Mouse (Mus musculus): ENCODE results near the gene Nab2. TPM values are rescaled to one million over a fixed set of nuclear protein-coding genes. Genes with fewer than 3 reads are reported as not detected.

The Nab2 gene
- polyA plus RNA-seq, 1 experiment: 40.3 TPM

DNA sequence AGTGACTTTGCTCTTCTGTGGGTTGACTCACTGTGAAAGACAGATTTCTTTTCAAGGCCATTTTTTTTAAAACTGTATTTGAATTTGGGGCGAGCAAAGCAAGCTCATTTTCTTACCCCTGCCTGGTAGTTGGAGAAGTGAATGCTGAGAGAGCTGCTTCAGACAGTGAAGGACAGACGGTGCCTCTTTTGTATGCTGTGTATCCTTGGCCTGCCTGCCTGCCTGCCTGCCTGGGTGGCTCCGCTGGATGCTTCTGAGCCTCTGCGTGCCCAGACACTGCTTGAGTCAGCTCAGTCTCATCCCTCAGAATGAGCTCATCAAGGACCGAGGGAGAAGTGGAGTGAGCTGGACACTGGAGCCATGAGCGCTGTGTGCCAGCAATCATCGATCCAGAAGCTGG, 30.6 kb upstream of the Nab2 start:
- H3K4me3 ChIP-seq (ENCODE audit: insufficient read depth, low read length): no peak overlapping the region

DNA sequence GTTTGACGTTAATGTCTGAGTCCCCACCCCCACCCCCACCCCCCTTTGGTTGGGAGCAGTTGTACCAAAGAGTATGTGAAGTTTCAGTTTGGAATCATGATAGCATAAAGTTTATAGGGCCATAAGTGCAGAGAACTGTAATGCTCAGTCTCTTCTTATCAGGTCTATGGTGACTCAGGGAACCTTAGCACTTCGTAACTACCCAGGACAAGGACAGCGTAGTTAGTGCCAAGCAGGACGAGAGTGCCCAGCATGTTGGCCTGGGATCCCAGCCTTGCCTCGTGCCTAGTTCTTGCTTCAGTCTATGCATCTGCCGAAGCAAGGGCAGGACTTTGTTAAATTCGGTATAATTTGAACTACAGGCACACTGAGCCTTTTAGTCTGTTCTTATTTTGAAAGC, 27.4 kb upstream of the Nab2 start:
- no peak overlapping the region for H3K4me3 ChIP-seq (ENCODE audit: insufficient read depth, low read length)
- TF ChIP-seq CTCF (IDR thresholded peaks at IDR 0.05; ENCODE audit: extremely low read depth, insufficient read depth, low read length) (no peak), POLR2A (IDR thresholded peaks at IDR 0.05; ENCODE audit: extremely low read depth, insufficient read depth, low read length) (no peak)
- no peaks in the 10 kb centered on the region for H3K4me1 ChIP-seq (ENCODE audit: control insufficient read depth, insufficient read depth, low read length)
- no peak overlapping the region for H3K27ac ChIP-seq (ENCODE audit: insufficient read depth, low read length)

More for the DNA sequence above, 30.6 kb upstream of the Nab2 start:
- Histone ChIP-seq H3K27ac (ENCODE audit: insufficient read depth, low read length) (no peak overlapping the region), H3K4me1 (ENCODE audit: control insufficient read depth, insufficient read depth, low read length) (no peaks in the 10 kb centered on the region)
- TF ChIP-seq POLR2A (IDR thresholded peaks at IDR 0.05; ENCODE audit: extremely low read depth, insufficient read depth, low read length) (no peak), CTCF (IDR thresholded peaks at IDR 0.05; ENCODE audit: extremely low read depth, insufficient read depth, low read length) (no peak)

DNA sequence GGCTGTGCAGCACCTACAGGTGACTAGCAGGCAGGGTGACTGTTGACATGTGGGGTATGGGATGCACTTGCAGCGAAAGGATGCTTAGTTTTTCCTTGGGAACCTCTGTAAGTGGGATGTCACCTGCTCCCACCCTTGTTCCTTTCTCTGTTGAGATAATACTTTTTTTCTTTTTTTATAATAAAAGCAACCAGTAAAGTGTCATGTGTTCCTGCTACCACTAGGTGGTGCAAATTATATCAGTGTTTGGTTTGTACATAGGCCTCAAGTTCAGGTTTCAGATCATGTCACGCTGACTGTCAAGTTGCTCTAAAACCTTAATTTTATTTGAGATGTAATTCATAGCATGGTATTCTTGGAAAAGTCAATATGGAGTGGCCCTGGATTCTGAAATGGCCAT, 26.3 kb upstream of the Nab2 start:
- TF ChIP-seq POLR2A (IDR thresholded peaks at IDR 0.05; ENCODE audit: extremely low read depth, insufficient read depth, low read length) (no peak), CTCF (IDR thresholded peaks at IDR 0.05; ENCODE audit: extremely low read depth, insufficient read depth, low read length) (peak; percentile 28; the same call in 1 of the 2 replicates)
- Histone ChIP-seq H3K4me1 (ENCODE audit: control insufficient read depth, insufficient read depth, low read length) (no peaks in the 10 kb centered on the region), H3K4me3 (ENCODE audit: insufficient read depth, low read length) (no peak overlapping the region), H3K27ac (ENCODE audit: insufficient read depth, low read length) (no peak overlapping the region)

DNA sequence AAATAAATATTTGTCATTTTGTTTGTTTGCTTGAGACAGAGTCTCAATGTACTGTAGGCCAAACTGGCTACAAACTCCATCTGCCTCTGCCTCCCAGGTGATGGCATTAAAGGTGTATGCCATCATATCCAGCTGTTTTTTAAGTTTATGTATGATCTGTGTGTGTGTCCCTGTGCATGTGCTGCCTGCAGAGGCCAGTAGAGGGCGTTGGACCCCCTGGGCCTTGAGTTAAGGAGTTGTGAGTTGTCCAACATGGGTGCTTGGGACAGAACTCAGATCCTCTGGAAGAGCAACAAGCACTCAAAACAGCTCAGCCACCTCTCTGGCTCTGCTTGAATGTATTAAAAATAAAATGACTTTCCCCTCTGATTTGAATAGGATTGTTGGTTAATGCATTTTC, 22.7 kb upstream of the Nab2 start:
- Histone ChIP-seq H3K4me1 (ENCODE audit: control insufficient read depth, insufficient read depth, low read length) (no peaks in the 10 kb centered on the region), H3K27ac (ENCODE audit: insufficient read depth, low read length) (no peak overlapping the region), H3K4me3 (ENCODE audit: insufficient read depth, low read length) (no peak overlapping the region)
- no peak for TF ChIP-seq POLR2A (IDR thresholded peaks at IDR 0.05; ENCODE audit: extremely low read depth, insufficient read depth, low read length)
- TF ChIP-seq CTCF (IDR thresholded peaks at IDR 0.05; ENCODE audit: extremely low read depth, insufficient read depth, low read length): no peak

DNA sequence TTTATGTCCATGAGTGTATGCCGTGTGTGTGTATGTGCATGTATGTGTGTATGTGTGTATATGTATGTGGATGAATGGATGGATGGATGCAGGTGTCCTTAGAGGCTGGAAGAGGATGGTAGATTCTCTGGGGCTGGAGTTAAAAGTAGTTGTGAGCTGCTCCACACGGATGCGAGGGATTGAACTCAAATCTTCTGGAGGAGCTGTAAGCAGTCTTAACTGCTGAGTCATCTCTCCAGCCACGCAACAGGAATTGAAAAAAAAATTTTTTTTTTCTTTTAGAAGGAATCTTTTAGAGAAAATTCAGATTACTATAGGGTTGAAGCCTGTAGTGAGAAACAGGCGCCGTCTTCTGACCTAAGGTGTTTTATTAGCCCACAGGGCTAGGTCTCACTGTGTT, 14.5 kb upstream of the Nab2 start:
- H3K27ac ChIP-seq (ENCODE audit: insufficient read depth, low read length): no peak overlapping the region
- TF ChIP-seq POLR2A (IDR thresholded peaks at IDR 0.05; ENCODE audit: extremely low read depth, insufficient read depth, low read length): no peak
- no peak for TF ChIP-seq CTCF (IDR thresholded peaks at IDR 0.05; ENCODE audit: extremely low read depth, insufficient read depth, low read length)

DNA sequence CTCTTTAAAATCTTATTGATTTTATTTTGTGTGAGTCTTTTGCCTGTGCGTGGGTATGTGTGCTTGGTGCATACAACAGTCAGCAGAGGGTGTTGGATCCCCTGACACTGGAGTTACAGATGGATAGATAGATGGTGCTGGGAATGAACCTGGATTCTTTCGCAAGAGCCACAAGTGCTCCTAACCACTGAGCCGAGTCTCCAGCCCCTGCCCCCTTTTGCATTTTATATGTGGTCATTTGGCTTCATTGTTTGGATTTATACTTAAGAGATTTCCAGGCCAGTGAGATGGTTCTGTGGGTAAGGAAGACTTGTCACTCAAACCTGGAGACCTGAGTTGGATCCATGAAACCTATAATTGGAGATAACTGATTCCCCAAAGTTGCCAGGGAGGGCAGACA, 11.5 kb upstream of the Nab2 start:
- Histone ChIP-seq H3K4me3 (ENCODE audit: insufficient read depth, low read length) (no peak overlapping the region), H3K27ac (ENCODE audit: insufficient read depth, low read length) (no peak overlapping the region), H3K4me1 (ENCODE audit: control insufficient read depth, insufficient read depth, low read length) (no peaks in the 10 kb centered on the region)
- TF ChIP-seq CTCF (IDR thresholded peaks at IDR 0.05; ENCODE audit: extremely low read depth, insufficient read depth, low read length): no peak
- TF ChIP-seq POLR2A (IDR thresholded peaks at IDR 0.05; ENCODE audit: extremely low read depth, insufficient read depth, low read length): no peak

More for the DNA sequence above, 14.5 kb upstream of the Nab2 start:
- Histone ChIP-seq H3K4me3 (ENCODE audit: insufficient read depth, low read length) (no peak overlapping the region), H3K4me1 (ENCODE audit: control insufficient read depth, insufficient read depth, low read length) (no peaks in the 10 kb centered on the region)

DNA sequence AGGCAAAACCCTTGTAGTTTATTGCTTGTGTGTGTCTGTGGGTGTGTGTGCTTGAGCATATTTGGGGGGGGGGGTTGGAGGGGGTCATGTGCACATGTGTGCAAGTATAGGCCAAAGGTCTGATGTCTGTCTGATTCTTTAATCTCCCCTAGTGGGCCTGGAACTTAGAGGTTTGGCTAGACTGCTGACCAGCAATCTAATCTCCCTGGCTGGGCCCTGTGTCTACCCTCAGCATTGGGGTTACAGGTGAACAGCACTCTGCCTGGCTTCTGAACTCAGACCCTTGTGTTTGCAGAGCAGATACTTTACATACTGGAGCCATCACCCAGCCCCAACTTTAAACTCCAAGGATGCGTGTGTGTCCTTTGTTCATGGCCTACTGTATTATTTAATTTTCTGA, 10.8 kb upstream of the Nab2 start:
- no peak overlapping the region for H3K4me3 ChIP-seq (ENCODE audit: insufficient read depth, low read length)
- no peak overlapping the region for H3K27ac ChIP-seq (ENCODE audit: insufficient read depth, low read length)
- no peaks in the 10 kb centered on the region for H3K4me1 ChIP-seq (ENCODE audit: control insufficient read depth, insufficient read depth, low read length)
- TF ChIP-seq CTCF (IDR thresholded peaks at IDR 0.05; ENCODE audit: extremely low read depth, insufficient read depth, low read length): no peak
- no peak for TF ChIP-seq POLR2A (IDR thresholded peaks at IDR 0.05; ENCODE audit: extremely low read depth, insufficient read depth, low read length)

DNA sequence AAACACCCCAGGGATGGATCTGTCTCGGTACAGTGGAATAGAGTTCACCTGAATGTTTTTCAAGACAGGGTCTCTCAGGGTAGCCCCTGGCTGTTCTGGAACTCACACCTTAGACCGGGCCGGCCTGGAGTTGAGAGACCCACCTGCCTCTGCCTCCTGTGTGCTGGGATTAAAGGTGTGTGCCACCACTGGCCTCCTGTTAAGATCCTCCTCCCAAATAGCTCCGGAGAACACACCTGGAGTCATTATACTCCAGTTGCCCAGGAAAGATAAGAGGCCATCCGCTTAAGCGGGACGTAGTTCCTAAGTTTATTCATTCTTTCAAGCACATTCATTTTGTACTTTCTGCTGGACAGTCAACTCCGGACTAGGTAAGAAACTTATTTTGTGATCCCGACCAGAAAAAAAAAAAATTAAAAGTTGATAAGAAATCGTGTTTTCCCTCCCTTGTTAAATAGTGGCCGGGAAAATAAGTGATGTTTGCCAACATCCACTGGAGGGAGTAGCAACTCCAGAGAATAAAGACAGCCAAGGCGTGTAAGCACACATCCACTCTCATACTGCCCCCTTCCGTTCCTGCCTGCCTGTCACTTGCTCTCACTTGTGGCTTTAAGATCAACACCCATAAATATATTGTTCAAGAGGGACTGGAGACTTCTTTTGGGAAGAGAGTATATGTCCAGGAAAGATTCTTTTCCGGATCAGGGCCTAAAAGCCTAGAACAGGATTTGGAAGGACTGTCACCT, 9.4 kb upstream of the Nab2 start:
- Histone ChIP-seq H3K27ac (ENCODE audit: insufficient read depth, low read length) (no peak overlapping the region), H3K4me1 (ENCODE audit: control insufficient read depth, insufficient read depth, low read length) (no peaks in the 10 kb centered on the region), H3K4me3 (ENCODE audit: insufficient read depth, low read length) (peak overlapping the region; percentile 20; the same call in 1 of the 2 replicates)
- TF ChIP-seq CTCF (IDR thresholded peaks at IDR 0.05; ENCODE audit: extremely low read depth, insufficient read depth, low read length): peak; percentile 95
- no peak for TF ChIP-seq POLR2A (IDR thresholded peaks at IDR 0.05; ENCODE audit: extremely low read depth, insufficient read depth, low read length)

DNA sequence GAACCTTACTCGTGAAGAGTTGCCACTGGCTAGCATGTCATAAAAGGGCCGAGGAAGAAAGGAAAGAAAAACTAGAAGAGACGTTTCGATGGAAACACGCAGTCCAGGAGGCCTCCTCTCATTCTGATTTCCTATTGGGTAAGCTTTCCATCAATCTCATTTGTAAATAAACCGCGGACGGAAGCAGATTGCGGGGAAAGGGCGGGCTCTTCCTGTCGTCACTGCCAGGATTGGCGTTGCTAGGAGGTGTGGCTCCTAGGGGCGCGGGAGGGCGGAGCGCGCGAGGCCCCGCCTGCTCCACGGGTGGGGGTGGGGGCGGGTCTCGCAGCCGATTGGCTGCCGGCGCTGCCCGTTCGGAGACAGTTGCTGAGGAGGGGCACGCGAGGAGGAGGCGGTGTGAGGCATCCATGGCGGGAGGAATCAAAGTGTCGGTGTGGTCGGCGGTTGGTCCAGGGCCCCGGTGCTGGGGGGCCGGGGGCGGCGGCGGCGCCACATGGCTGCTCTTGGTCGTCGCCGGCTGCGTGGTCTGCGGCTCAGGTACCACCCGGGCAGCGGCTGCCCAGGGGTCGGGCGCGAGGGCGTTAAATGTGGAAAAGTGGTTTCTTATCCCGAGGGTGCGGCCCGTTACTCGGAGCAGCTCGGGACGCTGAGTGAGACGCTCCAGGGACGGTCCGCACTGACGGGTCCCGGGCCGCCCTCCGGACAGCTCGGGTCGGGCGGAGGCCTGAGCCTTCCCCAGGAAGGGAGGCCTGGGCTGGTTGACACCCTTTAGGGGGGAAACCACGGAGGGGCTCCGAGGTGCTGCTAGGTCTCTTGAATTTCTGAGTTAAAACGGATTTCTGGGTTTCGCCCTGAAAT, 8.6 kb upstream of the Nab2 start:
- Histone ChIP-seq H3K4me3 (ENCODE audit: insufficient read depth, low read length) (peak overlapping the region; percentile 20), H3K4me1 (ENCODE audit: control insufficient read depth, insufficient read depth, low read length) (no peaks in the 10 kb centered on the region), H3K27ac (ENCODE audit: insufficient read depth, low read length) (no peak overlapping the region)
- no peak for TF ChIP-seq POLR2A (IDR thresholded peaks at IDR 0.05; ENCODE audit: extremely low read depth, insufficient read depth, low read length)
- no peak for TF ChIP-seq CTCF (IDR thresholded peaks at IDR 0.05; ENCODE audit: extremely low read depth, insufficient read depth, low read length)

Data from cortical plate, adult 2 months (tissue).